Mouse (Mus musculus) midbrain, embryonic 16.5 days (tissue): ENCODE measurements around the gene Clec1b. TPM values are rescaled to one million over a fixed set of nuclear protein-coding genes. Genes with fewer than 3 reads are reported as not detected.

Source experiments
- polyA plus RNA-seq: library from polyadenylated mRNA; unstranded; fragments of >200 nt; fragmentation: Nextera tagmentation; extraction: Ambion mirVana; gene quantifications from 2 replicates; pipeline ENCODE4 v1.2.1, GENCODE M21; 2015

Gene Clec1b
- polyA plus RNA-seq, 1 experiment from 2014 or later: 0.65 TPM

Other genes starting within 250 kb of the Clec1b start
- not detected in 2 replicates for gene Clec2d, start 216.7 kb upstream of the Clec1b start, polyA plus RNA-seq
- gene Cd69, start 121.9 kb upstream of the Clec1b start, polyA plus RNA-seq: not detected in 2 replicates
- gene 4922502D21Rik, start 65.5 kb upstream of the Clec1b start, polyA plus RNA-seq: not detected in 2 replicates
- gene Clec12a, start 54.6 kb upstream of the Clec1b start, polyA plus RNA-seq: 0.28 and 0.40 TPM in 2 replicates
- gene Clec12b, start 11.4 kb upstream of the Clec1b start, polyA plus RNA-seq: 0.45 TPM in 1 of 2 replicates, not detected in the other
- gene Clec9a, start 11.6 kb downstream of the Clec1b start, polyA plus RNA-seq: 0.45 and 0.47 TPM in 2 replicates
- gene Clec1a, start 54.7 kb downstream of the Clec1b start, polyA plus RNA-seq: 1.6 and 2.1 TPM in 2 replicates
- gene Olr1, start 109.9 kb downstream of the Clec1b start, polyA plus RNA-seq: not detected in 2 replicates
- not detected in 2 replicates for gene Tmem52b, start 115.3 kb downstream of the Clec1b start, polyA plus RNA-seq
- 226 and 237 TPM in 2 replicates for gene Gabarapl1, start 135.9 kb downstream of the Clec1b start, polyA plus RNA-seq
- not detected in 2 replicates for gene Klre1, start 180.6 kb downstream of the Clec1b start, polyA plus RNA-seq
- not detected in 2 replicates for gene Klrd1, start 194.5 kb downstream of the Clec1b start, polyA plus RNA-seq
- 0.19 and 0.24 TPM in 2 replicates for gene Klrk1, start 226.6 kb downstream of the Clec1b start, polyA plus RNA-seq
- gene Klrc3, start 246.0 kb downstream of the Clec1b start, polyA plus RNA-seq: not detected in 2 replicates